Mouse (Mus musculus) kidney, adult 2 months (tissue): Measurements from ENCODE around the gene Zscan12.

ENCODE experiments used
- CTCF ChIP-seq: fragments of 200-500 bp; conservative IDR thresholded peaks from 2 replicates; pipeline ENCODE4 v1.5.1; 2011; ENCODE audit warnings: low read depth, mild to moderate bottlenecking, control low read depth, low read length, moderate library complexity, mixed read lengths; ENCODE audit not compliant: insufficient read depth, insufficient read length
- POLR2A ChIP-seq: fragments of 200-500 bp; IDR thresholded peaks from one replicate; pipeline ENCODE4 v1.6.1; 2011; ENCODE audit warnings: low read depth, low read length, control low read depth

- TF ChIP-seq CTCF = no peak
- TF ChIP-seq POLR2A = no peak
Observed at GRCm38 (mm10) chr13:21401636-21402286, 39.1 kb downstream of the Zscan12 start.
